Mouse (Mus musculus) lung, postnatal 14 days (tissue): ENCODE data around the gene Ccdc12.

ENCODE experiments used
- DNase-seq: peaks from one replicate; pipeline ENCODE4 v3.0.0; 2021

Gene Ccdc12

GRCm38 (mm10) chr9:110649775-110650174, 6.5 kb upstream of the Ccdc12 start:
- no peak for DNase-seq

- DNase-seq, result peak; percentile 71
Measured at GRCm38 (mm10) chr9:110651931-110652722, 4.2 kb upstream of the Ccdc12 start.

DNA sequence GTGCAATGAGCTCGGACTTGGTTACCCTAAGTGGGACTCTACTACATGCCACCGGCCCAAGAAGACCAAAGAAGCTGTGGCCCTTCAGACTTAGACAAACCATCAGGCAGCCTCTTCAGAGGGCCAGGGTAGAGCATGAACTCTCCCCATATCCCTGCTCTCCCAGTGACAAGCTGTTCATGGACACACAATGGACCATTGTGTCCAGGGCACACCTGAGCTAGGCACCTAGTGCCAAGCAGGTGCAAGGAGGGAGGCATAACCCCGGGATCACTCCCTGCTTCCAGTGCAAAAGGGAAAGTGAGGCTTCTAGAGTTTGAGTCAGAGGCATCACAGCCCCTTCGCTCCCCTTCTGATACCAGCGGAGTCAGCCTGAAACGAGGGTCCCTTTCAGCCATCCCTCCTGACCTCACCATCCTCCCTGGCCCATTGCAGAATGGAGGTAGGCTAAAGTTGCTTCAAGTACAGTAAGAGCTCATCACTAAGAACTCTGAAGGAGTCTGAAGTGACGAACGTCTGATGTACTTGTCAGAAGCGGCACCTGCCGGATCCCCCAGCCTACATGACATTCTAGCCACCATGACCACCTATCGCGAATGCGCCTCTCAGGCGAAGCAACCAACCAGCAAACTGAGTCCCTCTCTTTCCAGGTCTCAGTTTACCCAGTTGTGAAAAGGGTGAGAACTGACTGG, 3.2 kb upstream of the Ccdc12 start:
- DNase-seq, result no peak

GRCm38 (mm10) chr9:110653655-110654461, 2.4 kb upstream of the Ccdc12 start, which contains the start of gene Nbeal2:
Gene Nbeal2, minus strand, starts transcription at chr9:110654161.
- DNase-seq, result peak; percentile 95

GRCm38 (mm10) chr9:110654726-110655650, 1.3 kb upstream of the Ccdc12 start:
- no peak for DNase-seq

GRCm38 (mm10) chr9:110655651-110656007, 674 bp upstream of the Ccdc12 start:
- no peak for DNase-seq

DNA sequence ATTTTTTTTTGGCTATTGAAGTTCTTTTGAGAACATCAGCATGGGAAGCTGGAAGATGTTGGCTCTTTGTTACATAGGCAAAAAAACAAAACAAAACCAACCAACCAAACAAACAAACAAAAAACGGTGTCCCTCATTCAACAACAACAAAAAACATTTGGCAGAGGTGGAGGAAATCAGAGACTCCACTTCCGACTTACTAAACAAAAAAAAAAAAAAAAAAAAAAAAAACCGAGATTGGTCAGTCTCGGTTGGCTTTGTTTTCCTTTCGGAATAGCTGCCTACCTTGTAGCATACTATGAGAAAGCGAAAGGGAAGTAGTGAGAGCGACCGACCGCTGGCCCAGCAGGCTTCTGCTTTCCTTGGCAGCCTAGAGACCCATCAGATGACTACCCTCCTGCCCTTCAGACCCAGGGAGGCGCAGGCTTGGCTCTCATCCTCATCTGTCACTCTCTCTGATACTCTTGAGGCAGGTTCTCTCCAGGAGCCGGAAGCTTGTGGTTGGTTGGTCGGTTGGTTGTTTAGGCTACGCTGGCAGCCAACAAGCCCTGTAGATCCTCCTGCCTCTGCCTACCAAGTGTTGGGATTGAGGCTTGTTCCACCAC, 1.3 kb downstream of the Ccdc12 start:
- peak; percentile 35 for DNase-seq

DNA sequence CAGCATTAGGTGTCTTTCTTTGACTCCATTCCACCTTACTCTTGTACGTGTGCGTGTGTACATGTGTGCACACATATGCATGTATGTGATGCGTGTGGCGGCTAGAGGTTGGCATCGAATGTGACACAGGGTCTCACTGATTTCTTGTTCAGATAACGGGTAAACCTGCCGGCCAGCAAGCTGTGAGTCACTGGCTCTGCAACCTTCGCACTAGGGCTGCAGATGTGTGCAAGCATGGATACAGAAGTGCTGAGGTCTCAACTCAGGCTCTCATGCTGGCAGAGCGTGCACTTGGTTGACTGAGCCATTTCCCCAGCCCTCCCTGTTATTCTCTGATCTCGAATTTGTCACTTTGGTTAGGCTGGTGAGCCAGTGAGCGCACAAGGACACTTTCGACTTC, 3.2 kb downstream of the Ccdc12 start:
- DNase-seq, result no peak

- DNase-seq, result no peak
Measured at GRCm38 (mm10) chr9:110660208-110660607, 3.9 kb downstream of the Ccdc12 start.

DNA sequence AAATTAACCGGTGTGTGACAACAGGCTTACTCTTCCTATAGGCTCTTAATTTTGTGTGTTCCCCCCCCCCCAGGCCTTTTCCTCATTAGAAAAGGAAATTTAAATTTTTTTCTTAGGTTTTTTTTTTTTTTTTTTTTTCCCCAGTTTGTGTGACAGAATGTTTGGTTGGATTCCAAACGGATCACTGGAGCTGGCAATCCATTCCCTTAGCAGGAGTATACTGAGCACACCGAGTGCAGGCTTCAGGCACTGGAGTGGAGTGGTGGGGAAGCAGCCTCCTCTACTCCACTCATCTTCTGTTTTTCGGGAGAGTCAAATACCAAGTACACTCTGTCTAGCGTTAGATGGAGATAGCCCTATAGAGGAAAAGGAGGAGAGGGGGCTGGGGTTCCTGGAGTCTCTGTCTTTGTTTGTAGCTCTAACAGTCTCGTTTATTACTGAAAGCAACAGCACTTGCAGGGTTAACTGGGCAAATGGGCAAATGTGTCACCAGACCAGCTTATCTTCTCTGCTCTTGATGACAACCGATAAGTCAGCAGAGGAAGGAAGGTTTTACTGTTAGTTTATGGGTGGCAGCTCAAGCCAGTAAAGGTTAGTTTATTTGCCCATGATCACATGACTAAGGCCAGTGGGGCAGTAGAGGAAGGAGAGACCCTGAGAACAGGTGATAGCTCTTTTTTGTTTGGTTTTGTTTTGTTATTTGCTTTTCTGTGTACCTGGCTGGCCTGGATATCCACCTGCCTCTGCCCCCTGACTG, 4.7 kb downstream of the Ccdc12 start:
- DNase-seq, result no peak

DNA sequence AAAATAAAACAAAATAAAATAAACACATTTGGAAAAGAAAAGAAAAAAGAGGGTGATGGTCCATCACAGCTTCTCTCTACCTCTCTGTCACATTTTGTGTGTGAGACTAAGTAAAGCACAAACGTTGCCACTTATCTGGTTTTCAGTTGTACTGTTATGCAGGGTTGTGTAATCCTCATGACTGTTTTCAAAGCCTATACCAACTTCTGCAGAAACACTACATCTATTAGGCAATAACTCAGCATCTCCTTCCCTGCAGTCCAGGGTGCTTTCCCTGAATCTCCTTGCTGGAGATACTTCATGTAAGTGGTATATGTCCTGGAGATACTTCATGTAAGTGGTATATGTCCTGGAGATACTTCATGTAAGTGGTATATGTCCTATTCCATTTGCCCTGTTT, 6.5 kb downstream of the Ccdc12 start:
- DNase-seq, result no peak

DNA sequence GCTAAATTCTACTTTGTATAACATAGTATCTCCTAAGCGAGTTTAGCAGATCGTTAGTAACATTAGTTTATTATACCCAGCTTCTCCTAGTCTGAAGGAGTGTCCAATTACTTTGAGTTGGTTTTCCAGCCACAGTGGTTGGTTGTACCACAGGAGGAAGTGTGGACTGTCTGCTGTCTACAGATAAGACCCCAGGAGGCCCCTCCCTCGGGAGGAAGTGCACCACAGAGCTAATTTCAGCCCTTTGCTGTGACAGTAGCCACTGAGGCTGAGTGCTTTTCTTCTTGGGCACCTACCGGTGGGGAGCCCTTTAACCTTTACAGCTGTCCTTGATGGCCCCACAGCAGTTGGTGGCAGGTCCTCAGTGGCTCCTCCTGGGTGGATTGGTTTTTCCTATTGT, 9.6 kb downstream of the Ccdc12 start:
- peak; percentile 62 for DNase-seq

DNA sequence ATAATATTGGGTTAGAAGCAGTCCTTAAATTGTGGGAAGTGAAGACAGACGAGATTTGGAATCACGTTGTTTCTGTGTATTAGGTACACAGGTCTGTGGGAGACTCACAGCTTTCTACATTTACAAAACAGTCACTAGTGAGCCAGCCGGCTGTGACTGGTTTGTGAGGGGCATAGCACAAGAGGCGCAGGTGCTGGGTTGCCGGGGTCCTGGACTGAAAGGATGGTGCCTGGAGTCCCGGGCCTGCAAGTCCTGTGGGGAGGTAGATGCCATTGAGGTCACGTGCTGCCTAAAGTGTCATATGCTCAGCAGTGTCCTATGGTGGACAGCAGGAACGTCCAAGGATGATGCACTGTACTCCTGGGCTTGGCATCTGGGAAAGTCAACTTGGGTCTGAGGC, 10.1 kb downstream of the Ccdc12 start:
- no peak for DNase-seq

DNA sequence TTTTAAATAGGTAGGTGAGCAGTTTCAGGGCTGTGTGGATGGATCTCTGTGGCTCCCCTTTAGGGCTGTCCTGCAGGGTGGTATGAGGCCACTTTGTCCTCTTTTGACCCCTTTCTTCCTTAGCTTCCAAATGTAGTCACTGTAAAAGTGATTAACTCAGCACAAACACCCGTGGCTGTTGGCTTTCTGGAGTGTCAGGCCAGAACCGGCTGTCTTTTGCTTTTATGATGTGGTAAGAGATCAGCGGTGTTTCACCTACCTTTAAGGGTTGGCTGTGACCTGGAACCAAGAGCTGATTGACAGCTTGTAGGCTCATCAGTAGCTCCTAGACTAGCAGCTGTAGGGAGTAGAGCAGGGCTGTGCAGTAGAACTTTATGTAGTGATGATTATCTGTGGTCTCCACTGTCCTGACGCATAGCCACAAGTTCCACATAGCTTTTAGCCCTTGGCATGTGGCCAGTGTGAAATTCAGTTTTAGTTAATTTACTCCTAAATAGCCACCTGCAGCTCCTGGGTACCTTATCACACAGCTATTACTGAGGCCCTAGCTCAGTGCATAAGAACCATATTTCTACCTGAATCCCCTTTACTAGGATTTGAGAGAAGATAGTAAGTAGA, 11.0 kb downstream of the Ccdc12 start:
- no peak for DNase-seq

DNA sequence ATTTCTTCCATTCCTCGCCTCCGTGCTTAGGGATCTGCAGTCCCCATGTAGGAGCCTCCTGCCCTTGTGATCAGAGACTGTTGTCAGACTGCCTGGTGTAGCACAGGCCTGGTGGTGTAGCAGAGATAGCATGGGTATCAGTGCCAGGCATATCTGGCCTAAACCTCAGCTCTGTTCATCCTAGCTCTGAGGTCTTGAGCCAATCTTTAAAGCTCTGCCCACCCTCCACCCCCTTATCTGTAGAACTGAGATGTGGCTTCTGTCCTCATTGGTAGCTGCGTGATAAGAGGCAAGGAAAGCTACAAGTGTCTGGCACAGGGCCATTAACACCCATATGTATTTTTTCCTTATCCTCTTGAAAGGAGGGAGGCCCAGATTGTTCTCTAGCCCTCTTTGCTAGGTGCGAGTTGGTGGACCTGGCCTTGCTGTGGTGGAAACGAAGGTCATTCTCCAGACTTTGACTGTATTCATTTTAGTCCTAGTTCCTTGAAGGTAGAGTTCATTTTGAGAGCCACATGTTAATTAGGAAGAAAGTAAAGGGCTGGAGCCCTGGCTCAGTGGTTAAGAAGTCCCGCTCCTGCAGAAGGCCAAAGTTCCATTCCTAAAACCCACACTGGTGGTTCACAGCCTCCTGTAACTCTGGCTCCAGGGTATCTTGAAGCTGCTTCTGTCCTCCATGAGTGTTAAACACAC, 12.4 kb downstream of the Ccdc12 start:
- DNase-seq, result no peak

DNA sequence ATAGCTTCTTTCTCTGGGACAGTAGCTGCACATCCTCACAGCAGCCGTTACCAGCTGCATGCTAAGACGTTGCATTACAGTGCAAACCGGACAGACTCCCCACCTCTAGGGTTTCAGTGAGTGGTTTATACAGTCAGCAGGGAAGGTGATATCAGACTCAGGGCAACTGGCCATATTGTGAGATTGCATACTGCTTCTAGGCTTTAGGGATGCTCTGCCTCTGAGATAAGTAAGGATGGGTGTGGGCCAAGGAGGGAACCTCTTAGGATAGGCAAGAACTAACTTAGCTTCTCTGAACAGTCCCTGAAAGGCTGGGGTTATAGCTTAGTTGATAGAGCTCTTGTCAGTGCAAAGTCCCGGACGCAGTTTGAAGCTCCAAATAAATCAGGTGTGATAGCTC, 13.5 kb downstream of the Ccdc12 start:
- DNase-seq, result no peak

DNA sequence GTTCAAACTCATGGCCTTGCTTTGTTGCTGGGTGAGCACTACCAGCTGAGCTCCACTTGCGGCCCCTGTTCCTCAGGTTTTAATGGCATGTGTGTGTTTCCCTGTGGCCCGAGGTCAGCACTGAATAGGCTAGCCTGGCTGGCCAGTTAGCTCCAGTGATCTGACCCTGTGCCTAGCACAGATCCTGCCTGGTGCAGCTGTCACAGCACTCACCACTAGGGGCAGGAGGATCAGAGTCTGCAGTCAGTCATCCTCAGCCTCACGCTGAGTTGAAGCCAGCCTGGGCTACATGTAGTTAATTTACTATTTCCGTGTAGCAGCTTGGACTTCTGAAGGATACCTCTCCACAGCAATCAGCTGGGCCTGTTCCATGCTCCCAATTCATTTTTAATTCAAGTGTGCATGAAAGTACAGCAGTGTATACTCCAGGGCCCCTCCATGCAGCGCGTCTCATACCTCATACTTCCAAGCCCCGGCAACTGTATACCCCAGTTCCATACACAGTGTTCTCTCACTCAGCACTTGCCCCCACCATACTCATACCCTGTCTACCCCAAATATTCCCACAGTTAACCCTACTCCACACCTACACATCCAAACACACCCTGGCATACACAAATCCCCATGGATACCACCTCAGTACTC, 16.3 kb downstream of the Ccdc12 start:
- peak; percentile 59 for DNase-seq

- DNase-seq, result no peak
Measured at GRCm38 (mm10) chr9:110673107-110673752, 16.9 kb downstream of the Ccdc12 start.

- DNase-seq, result no peak
Measured at GRCm38 (mm10) chr9:110676492-110676911, 20.2 kb downstream of the Ccdc12 start.
